ENCODE assay signal across 8 mouse cellular contexts in genomic region chr7:55710872-55711558, GRCm38 (mm10). TPM values are rescaled to one million over a fixed set of nuclear protein-coding genes. Genes with fewer than 3 reads are reported as not detected.
DNase-seq lines count a peak whose midpoint lies in the region; ATAC-seq lines count a peak whose summit lies in the region.

No protein-coding gene starts in this region.

- H3K4me2 ChIP-seq in heart, embryonic 12.5 days, result no peak overlapping the region
- no peak overlapping the region for H3K4me2 ChIP-seq in embryonic facial prominence, embryonic 15.5 days (replicated peaks)
- peak overlapping the region; percentile 32 for H3K4me2 ChIP-seq in midbrain, embryonic 15.5 days

- intact Hi-C loops in left cerebral cortex, postnatal 25 days (cut with DNase I), result loop anchor here (2.0 kb wide), 1 partner anchor 864 kb away; no protein-coding TSS in a partner anchor

- no peak for DNase-seq in heart, adult 9 months (ENCODE audit: low spot score in 2 of 2)
- DNase-seq in brain, adult 2 months (ENCODE audit: low read depth, low spot score), result peak; percentile 85
- peak; percentile 62 for DNase-seq in induced T-regulatory cell, adult 2 months (ENCODE audit: low read depth)
- peak; percentile 54 to 72 for DNase-seq in left cerebral cortex, postnatal 25 days (ENCODE audit: low spot score in 2 of 2)
- DNase-seq in telencephalon, adult 2 months (ENCODE audit: low read depth, low spot score), result peak; percentile 53

- H3K9me3 ChIP-seq in heart, embryonic 12.5 days (replicated peaks), result no peaks in the 10 kb centered on the region
- H3K9me3 ChIP-seq in embryonic facial prominence, embryonic 15.5 days (replicated peaks), result no peaks in the 10 kb centered on the region
- H3K9me3 ChIP-seq in midbrain, embryonic 15.5 days, result no peaks in the 10 kb centered on the region

- no peak overlapping the region for H3K9ac ChIP-seq in heart, embryonic 12.5 days
- H3K9ac ChIP-seq in embryonic facial prominence, embryonic 15.5 days, result no peak overlapping the region
- no peak overlapping the region for H3K9ac ChIP-seq in midbrain, embryonic 15.5 days

- no peaks in the 10 kb centered on the region for H3K4me1 ChIP-seq in heart, embryonic 12.5 days (replicated peaks)
- no peaks in the 10 kb centered on the region for H3K4me1 ChIP-seq in embryonic facial prominence, embryonic 15.5 days
- no peaks in the 10 kb centered on the region for H3K4me1 ChIP-seq in midbrain, embryonic 15.5 days

- WGBS in heart, embryonic 12.5 days, result 11% methylated on average over 11 of the region's 11 CpGs
- WGBS in embryonic facial prominence, embryonic 15.5 days, result 7% methylated on average over 11 of the region's 11 CpGs
- 6% methylated on average over 11 of the region's 11 CpGs for WGBS in midbrain, embryonic 15.5 days

- no peak overlapping the region for H3K4me3 ChIP-seq in heart, embryonic 12.5 days
- H3K4me3 ChIP-seq in embryonic facial prominence, embryonic 15.5 days (replicated peaks), result no peak overlapping the region
- peak overlapping the region; percentile 19 for H3K4me3 ChIP-seq in midbrain, embryonic 15.5 days

- H3K36me3 ChIP-seq in heart, embryonic 12.5 days, result no peaks in the 10 kb centered on the region
- H3K36me3 ChIP-seq in embryonic facial prominence, embryonic 15.5 days, result no peaks in the 10 kb centered on the region
- no peaks in the 10 kb centered on the region for H3K36me3 ChIP-seq in midbrain, embryonic 15.5 days (replicated peaks)

- no peaks in the 10 kb centered on the region for H3K27me3 ChIP-seq in heart, embryonic 12.5 days (replicated peaks)
- no peaks in the 10 kb centered on the region for H3K27me3 ChIP-seq in embryonic facial prominence, embryonic 15.5 days
- no peaks in the 10 kb centered on the region for H3K27me3 ChIP-seq in midbrain, embryonic 15.5 days (replicated peaks)

- peak; percentile 72 for ATAC-seq in heart, embryonic 12.5 days (ENCODE audit: insufficient number of reproducible peaks, low FRiP score)
- ATAC-seq in embryonic facial prominence, embryonic 15.5 days (ENCODE audit: insufficient number of reproducible peaks, low FRiP score, low TSS enrichment, low read depth), result peak; percentile 63; the same call in 1 of the 2 replicates
- peak; percentile 99 for ATAC-seq in midbrain, embryonic 15.5 days (replicated peaks)

- no peak overlapping the region for H3K27ac ChIP-seq in heart, embryonic 12.5 days (ENCODE audit: poor library complexity, severe bottlenecking)
- H3K27ac ChIP-seq in embryonic facial prominence, embryonic 15.5 days (replicated peaks), result no peak overlapping the region
- H3K27ac ChIP-seq in midbrain, embryonic 15.5 days, result no peak overlapping the region

RNA-seq across cellular contexts. Expression of gene Siglech, which starts 57.0 kb away (rescaled TPM):
- 0.08 and 0.18 TPM in 2 replicates for polyA plus RNA-seq in heart, embryonic 12.5 days (2016; fragmentation: Nextera tagmentation; extraction: Ambion mirVana)
- polyA plus RNA-seq in embryonic facial prominence, embryonic 15.5 days (2015; fragmentation: Nextera tagmentation; extraction: Ambion mirVana), result 0.92 and 1.1 TPM in 2 replicates
- 10 to 100 TPM; 15.1 to 15.7 TPM for total RNA-seq in left cerebral cortex, postnatal 25 days (2021)
- 1.8 and 2.2 TPM in 2 replicates for polyA plus RNA-seq in midbrain, embryonic 15.5 days (2015; fragmentation: Nextera tagmentation; extraction: Ambion mirVana)

Comparison
In these comparisons a context has a peak if more than half of its experiments do, and no peak if none do; other contexts are left out.
1. DNase-seq: peak in brain, adult 2 months (single experiment), induced T-regulatory cell, adult 2 months (single experiment), left cerebral cortex, postnatal 25 days (2 of 2) and telencephalon, adult 2 months (single experiment); none in heart, adult 9 months (0 of 2).
2. Peak in every context shown above with its lines, with median percentiles within 50 percentile points of each other: ATAC-seq.